Mouse (Mus musculus) spleen, postnatal 36 days (tissue): Measurements from ENCODE around the gene Cd8a.

Experiments
- DNase-seq, 2 experiments: peaks; one replicate each; pipeline ENCODE4 v3.0.0; 2022; ENCODE audit warnings: low spot score in 2 of 2, mixed read lengths in 1 of 2

The Cd8a gene

GRCm38 (mm10) chr6:71371085-71371605 is 2.1 kb upstream of the Cd8a start:
- no peak for DNase-seq

GRCm38 (mm10) chr6:71372041-71372720 is 1.0 kb upstream of the Cd8a start:
- no peak for DNase-seq

DNA sequence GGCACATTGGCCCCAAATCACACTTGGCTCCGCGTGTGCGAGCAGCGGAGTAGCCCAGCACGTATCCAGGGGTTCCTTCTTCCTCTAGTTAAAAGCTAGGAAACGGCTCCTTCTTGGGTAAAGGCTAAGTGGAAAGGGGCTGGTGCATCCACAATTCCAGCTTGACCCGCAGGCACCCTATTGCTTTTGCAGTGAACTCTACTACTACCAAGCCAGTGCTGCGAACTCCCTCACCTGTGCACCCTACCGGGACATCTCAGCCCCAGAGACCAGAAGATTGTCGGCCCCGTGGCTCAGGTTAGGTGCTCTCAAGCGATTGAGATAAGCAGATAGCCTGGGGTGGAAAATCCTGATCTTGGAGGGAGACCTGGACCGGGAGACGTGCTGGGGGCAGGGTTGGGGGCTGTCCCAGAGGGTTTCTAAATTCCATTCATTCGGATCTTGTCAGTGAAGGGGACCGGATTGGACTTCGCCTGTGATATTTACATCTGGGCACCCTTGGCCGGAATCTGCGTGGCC is 1.1 kb downstream of the Cd8a start:
- DNase-seq, result no peak

GRCm38 (mm10) chr6:71374921-71375320 is 1.7 kb downstream of the Cd8a start:
- DNase-seq, result no peak

- DNase-seq, result no peak
Observed at GRCm38 (mm10) chr6:71376711-71377110, 3.5 kb downstream of the Cd8a start.

DNA sequence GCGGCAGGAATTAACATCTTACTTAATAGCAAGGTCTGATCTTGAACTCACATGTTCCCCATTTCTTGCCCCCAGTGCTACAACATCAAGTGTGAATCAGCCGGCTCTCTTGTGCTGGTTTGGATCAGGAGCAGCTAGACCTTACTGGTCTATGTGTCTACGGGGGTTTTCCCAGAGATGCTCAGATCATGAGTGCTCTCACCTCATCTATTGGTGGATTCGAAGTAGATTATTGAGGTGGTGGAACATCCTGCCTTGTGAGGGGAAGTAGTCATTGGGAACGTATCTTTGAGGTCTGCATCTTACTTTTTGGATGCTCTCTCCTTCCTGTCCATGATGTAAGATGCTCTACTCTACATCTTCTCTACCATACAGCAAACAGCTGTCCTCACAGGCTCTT is 8.4 kb downstream of the Cd8a start:
- no peak for DNase-seq

DNA sequence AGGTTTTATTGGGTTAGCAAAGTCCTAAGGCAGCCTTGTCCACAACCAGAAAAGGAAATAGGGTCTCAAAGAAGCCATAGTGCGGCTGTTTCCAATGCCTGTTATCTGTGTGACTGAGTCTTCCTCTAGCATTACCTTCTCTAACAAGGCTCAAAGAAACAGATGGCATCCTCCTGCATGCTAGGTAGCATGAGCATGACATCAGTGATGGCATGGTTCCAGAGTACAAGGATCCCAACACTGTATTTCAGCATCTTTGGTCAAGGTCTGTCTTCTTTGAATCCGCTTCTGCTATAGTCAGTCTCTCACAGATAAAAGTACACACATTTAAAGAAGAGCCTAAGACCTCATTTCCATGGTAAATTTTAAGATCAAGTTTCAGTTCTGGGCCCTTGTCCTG is 17.3 kb downstream of the Cd8a start:
- DNase-seq, result no peak

DNA sequence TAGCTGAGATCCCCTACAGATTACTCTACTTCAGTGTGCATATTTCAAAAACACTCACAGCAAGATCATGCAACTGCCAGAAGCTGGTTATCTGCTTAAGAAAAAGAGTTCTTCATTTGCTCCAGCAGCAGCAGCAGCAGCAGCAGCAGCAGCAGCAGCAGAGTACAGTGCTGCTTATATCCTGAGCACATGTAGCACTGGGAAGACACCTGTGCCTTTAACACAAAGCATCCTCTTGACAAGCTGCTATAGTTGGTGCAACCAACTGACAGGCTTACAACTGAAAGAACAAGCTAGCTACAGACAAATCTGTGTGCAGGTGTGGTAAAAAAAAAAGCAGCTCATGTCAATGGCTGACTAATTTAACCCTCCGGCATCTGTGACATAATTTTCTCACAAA is 22.8 kb downstream of the Cd8a start:
- no peak for DNase-seq

- no peak for DNase-seq
Observed at GRCm38 (mm10) chr6:71396761-71397160, 23.5 kb downstream of the Cd8a start.

- DNase-seq, result no peak
Observed at GRCm38 (mm10) chr6:71398829-71399609, 25.8 kb downstream of the Cd8a start.

GRCm38 (mm10) chr6:71414624-71415023 is 41.4 kb downstream of the Cd8a start:
- no peak for DNase-seq

GRCm38 (mm10) chr6:71415446-71415845 is 42.2 kb downstream of the Cd8a start:
- no peak for DNase-seq

DNA sequence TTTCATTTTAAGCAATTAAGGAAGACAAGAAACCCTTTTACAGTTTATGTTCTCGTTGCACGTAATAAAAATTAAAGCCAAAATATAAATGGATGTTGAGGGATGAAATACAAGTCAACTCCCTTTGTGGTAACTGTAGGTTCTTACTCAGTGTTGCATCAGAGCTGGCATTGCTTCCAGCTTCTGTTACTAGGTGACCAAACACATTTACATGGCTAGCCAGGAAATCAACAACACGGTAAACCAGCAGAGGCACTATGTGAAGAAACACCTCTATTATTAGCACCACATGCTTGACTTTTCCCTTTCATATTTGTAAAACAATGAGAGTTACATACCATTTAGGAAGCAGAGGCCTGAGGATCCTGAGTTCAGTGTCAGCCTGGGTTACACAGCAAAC is 45.6 kb downstream of the Cd8a start:
- no peak for DNase-seq

GRCm38 (mm10) chr6:71420848-71421247 is 47.6 kb downstream of the Cd8a start:
- no peak for DNase-seq

GRCm38 (mm10) chr6:71422162-71422561 is 48.9 kb downstream of the Cd8a start:
- no peak for DNase-seq

- no peak for DNase-seq
Observed at GRCm38 (mm10) chr6:71423116-71423515, 49.9 kb downstream of the Cd8a start.

DNA sequence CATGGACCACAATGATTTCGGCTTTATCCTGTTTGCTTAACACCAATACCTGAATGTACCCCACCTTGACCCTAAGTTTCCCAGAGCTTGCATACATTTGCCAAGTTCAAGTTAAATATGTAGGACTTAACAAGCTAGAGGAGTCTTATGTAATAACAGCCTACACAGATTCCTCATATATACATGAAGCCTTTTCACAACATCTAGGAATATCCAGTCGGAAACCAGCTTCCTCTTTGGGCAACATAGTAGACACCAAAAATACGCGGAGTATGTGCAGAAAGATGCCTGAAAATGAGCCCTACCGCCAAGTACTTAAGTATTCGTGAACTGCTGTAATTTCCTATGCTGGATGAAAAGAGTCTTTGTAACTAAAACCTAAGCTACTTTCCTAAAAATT is 52.5 kb downstream of the Cd8a start:
- DNase-seq, result no peak

GRCm38 (mm10) chr6:71427996-71428725 is 54.9 kb downstream of the Cd8a start:
- DNase-seq, result no peak
